Mouse (Mus musculus) bone marrow macrophage, adult 2 months (primary cell): ENCODE data around the gene Iqschfp. TPM values are rescaled to one million over a fixed set of nuclear protein-coding genes. Genes with fewer than 3 reads are reported as not detected.

Experiments
- H3K27ac ChIP-seq: 2 replicates; pipeline ENCODE4 v1.5.1; 2012; ENCODE audit warnings: low read depth, low read length; ENCODE audit not compliant: insufficient read depth
- H3K4me1 ChIP-seq: 2 replicates; pipeline ENCODE4 v1.6.1; 2012; ENCODE audit warnings: low read length; ENCODE audit not compliant: control insufficient read depth, insufficient read depth
- H3K4me3 ChIP-seq: 2 replicates; pipeline ENCODE4 v1.5.1; 2012; ENCODE audit warnings: mild to moderate bottlenecking, low read length, moderate library complexity; ENCODE audit not compliant: insufficient read depth
- CTCF ChIP-seq: IDR thresholded peaks from 2 replicates; pipeline ENCODE4 v1.5.1; 2012; ENCODE audit warnings: low read depth, mild to moderate bottlenecking, low read length, moderate library complexity
- POLR2A ChIP-seq: IDR thresholded peaks from 2 replicates; pipeline ENCODE4 v1.6.1; 2012; ENCODE audit warnings: mild to moderate bottlenecking, low read depth, low read length, borderline replicate concordance
- polyA plus RNA-seq: library from polyadenylated mRNA; stranded (reverse); fragments of >200 nt; gene quantifications from 2 replicates; pipeline ENCODE4 v1.2.4, GENCODE M21; 2012; ENCODE audit not compliant: missing spikeins, insufficient read depth, insufficient read length

The Iqschfp gene
- polyA plus RNA-seq, 1 experiment = not detected

DNA sequence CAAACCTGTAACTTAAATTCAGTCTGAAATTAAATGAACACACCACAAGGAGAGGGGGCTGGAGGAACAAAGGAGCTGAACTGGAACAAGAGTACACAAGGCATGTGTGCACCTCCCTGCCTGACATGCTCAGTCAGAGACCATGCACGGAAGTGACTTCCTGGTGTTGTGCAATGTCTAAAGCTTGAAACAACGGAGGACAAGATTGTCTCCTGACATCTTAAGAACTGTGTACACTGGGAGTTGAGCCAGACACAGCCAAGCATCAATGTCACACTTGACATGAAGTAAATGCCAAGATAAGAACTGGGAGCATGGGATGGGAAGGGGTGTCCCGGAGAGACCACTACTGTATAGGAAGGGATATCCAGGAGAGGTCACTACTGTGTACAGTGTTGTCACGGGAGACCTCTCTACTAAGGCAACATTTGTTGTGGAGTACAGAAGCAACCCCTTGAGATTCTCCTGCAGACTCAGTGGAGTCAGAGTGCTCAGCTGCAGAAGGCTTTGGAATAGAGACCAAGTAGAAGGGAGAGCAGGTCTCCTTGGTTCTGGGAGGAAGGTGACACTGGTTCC, 663.1 kb downstream of the Iqschfp start:
- Histone ChIP-seq H3K4me1 (no peaks in the 10 kb centered on the region), H3K27ac (no peak overlapping the region), H3K4me3 (no peak overlapping the region)
- TF ChIP-seq CTCF (no peak), POLR2A (no peak)

DNA sequence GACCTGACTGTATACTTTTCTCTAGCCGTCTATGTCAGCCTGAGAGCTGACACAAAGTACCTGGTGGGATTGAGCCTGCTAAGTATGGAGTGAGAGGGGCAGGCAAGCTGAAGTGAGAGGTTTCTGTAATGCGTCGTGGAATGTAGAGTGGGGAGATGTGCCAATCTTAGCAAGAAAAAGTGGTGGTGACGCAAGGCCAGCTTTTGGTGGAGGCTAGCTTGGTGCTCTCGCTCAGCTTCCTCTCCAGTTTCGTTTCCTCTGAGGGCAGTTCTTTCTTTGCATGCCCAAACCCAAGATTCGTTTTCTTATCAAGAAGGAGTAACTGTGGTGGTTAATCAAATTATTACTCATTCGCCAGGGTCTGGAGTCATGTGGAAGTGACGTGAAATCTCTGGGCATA, 664.9 kb downstream of the Iqschfp start:
- Histone ChIP-seq H3K4me1 (no peaks in the 10 kb centered on the region), H3K4me3 (no peak overlapping the region), H3K27ac (no peak overlapping the region)
- TF ChIP-seq POLR2A (no peak), CTCF (no peak)

DNA sequence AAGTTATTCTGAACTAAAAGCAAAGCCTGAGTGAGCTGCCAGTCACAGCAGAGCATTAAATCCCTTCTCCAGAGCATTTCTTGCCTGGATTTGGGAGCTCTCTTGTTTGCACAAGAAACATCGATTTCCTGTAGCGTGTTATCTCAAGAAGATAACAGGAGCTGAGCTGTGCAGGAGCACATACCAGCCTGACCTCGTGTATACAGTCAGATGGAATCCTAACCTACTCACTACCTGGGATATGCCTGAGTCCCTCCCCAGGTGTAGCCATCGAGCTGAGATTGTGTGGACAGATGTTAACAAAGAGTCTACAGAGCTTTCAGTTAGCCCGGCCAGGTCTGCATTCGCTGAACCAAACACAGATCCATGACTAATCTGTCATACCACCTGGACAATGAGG, 666.7 kb downstream of the Iqschfp start:
- Histone ChIP-seq H3K4me3 (no peak overlapping the region), H3K4me1 (no peaks in the 10 kb centered on the region), H3K27ac (no peak overlapping the region)
- TF ChIP-seq POLR2A (no peak), CTCF (no peak)

DNA sequence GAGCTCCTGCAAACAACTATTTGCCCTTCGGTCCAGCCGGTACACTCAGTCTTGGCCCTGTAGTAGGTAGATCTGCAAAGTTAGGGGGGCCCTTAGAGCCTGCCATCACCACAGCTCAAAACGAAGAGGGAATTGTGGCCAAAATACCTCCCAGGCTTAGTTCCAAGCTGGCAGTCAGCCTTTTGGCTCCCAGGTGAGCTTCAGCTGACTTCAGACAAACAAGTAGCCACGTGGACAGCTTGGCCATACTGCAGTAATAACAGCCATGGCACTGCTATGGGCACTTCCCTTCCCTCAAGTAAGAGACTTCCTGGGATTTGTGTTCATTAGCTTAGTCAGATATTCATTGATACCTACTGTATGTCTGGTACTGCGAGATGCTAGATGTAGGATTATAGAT, 668.0 kb downstream of the Iqschfp start:
- Histone ChIP-seq H3K27ac (no peak overlapping the region), H3K4me3 (no peak overlapping the region), H3K4me1 (no peaks in the 10 kb centered on the region)
- TF ChIP-seq POLR2A (no peak), CTCF (no peak)

DNA sequence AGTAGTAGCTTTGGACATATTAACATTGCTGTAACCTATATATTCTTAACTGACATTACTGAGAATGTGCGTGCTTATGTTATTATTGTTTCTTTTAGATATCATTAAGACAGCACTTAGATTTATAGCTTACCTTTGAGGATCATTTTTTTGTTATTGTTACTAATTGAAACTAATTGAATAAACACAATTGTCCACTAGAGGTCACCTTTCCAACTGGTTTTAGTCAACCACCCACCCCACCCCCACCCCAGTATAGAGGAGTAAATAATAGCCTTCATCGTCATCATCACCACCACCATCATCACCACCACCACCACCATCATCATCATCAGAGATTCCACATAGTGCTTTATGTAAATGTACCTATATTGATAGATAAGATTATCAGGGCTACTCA, 670.8 kb downstream of the Iqschfp start:
- no peak overlapping the region for H3K4me3 ChIP-seq
- TF ChIP-seq POLR2A (no peak), CTCF (no peak)

DNA sequence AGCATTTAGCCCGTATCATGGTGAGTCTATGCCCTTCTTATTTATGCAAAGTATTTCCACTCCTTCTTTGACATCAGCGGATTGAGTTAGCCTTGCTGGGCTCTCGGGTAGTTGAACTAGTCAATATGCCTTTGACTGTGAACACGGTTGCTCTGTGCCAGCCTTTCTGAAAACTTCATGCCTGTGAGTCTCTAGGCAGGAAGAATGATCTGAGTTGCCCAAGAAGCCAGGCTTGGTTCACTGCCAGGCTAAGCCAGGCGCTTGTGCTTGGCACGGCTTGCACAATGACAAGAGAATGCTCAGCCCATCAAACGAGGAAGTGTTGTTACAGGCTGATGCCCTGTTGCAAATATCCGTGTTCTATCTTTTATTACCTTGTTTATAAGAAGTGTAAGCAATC, 671.9 kb downstream of the Iqschfp start:
- Histone ChIP-seq H3K4me3 (no peak overlapping the region), H3K4me1 (no peaks in the 10 kb centered on the region), H3K27ac (no peak overlapping the region)
- no peak for TF ChIP-seq POLR2A

More for the DNA sequence above, 670.8 kb downstream of the Iqschfp start:
- Histone ChIP-seq H3K4me1 (no peaks in the 10 kb centered on the region), H3K27ac (no peak overlapping the region)

DNA sequence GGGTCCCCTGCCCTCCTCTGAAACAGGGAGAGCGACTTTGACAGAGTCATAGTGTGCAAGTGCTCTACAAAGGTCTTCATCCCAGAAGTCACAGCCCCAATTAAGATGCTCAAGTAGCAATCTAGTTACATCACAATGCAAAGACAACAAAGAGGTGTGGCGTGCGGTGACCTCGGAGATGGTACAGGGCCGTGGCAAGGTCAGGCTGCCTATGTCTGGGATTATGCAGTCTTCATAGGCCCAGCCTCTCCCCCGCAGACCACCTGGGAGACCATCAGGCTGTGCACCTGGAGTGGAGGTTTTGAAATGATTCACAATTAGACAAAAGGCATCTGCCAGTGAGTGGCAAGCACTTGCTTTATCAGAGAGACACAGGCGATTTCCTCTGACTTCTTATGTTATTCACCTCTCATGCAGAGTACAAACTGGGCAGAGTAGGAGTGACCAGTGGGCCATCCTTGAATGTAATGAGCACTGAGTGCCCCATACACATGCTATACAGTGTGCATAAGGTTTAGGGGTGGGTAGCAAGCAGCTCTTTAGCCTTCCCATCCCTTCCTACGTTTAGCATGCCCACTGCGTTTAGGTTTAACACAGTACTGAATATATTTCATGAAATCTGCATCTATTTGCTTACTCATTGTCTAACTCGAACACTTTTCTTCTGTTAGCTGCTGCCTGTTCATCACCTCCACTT, 673.1 kb downstream of the Iqschfp start:
- Histone ChIP-seq H3K4me1 (no peaks in the 10 kb centered on the region), H3K4me3 (no peak overlapping the region), H3K27ac (no peak overlapping the region)
- TF ChIP-seq POLR2A (no peak), CTCF (no peak)

DNA sequence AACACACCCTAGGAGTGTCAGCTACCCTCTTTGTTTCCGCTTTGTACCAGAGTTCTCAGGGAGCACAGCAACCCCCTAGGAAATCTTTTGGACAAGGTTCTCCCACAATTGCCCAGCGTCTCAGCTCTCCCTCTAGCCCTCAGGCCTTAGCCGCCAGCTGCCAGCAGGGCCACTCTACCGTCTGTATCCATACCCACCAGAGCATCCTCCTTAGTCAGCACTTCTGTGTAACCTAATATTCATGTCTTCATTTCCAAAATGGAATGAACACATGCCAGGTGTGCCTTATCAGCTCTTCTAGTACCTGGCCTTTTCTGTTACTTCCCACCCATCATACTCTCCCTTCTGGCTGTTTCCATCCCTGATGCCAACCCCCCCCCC, 673.6 kb downstream of the Iqschfp start:
- TF ChIP-seq CTCF = no peak
- no peak for TF ChIP-seq POLR2A
- Histone ChIP-seq H3K27ac (no peak overlapping the region), H3K4me3 (no peak overlapping the region), H3K4me1 (no peaks in the 10 kb centered on the region)

DNA sequence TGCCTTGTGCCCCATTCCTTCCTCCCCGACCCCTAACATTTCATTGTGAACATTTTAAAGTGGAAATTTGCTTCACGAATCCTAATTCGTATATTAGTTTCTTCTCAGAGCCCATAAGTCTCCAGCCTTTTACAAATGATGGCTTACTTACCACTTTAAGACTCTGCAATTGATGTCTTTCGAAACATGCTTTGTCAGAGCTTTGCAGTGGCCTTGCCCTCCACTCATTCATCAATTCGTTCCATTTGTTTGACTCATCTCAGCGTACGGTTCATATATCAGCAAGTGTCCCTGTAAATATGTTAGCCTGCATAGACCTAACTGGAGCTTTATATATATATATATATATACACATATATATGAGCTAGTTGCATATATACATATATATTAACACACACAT, 675.5 kb downstream of the Iqschfp start:
- no peaks in the 10 kb centered on the region for H3K4me1 ChIP-seq
- H3K4me3 ChIP-seq = no peak overlapping the region
- TF ChIP-seq CTCF = no peak
- TF ChIP-seq POLR2A = no peak
- no peak overlapping the region for H3K27ac ChIP-seq

DNA sequence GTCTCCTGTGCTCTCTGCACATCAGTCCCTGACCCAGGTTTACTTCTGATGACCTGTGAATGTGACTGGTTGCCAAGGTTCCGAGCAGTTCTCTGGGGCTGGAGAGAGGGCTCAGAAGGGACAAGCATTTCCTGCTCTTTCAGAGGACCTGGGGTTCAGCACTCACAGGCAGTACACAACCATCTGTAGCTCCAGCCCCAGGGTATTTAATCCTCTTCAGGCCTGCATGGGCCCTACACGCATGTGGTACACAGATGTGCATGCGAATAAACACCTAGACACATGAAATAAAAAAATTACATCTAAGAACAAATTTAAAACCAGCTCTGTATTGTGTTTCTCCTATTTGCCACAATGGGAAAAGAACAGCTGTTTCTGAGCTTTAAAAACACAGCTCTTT, 676.1 kb downstream of the Iqschfp start:
- no peak for TF ChIP-seq POLR2A
- no peak for TF ChIP-seq CTCF
- Histone ChIP-seq H3K4me1 (no peaks in the 10 kb centered on the region), H3K27ac (no peak overlapping the region), H3K4me3 (no peak overlapping the region)

DNA sequence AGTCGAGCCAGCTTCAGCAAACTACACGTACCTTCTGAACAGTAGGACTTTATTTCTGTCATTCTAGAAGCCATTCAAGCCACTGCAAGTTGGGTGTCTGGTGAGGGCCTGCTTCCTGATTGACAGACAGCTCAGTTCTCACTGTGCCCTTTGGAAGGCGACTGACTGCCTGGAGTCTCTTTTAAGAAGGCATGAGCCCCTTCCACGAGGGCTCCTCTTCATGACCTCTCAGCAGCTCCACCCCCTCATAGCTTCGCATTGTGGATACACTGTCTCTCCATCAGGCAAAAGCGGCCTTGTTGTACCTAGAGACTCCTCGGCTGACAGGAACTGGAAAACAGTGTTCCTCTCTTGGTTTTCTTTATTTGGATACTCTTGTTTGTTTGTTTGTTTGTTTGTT, 676.7 kb downstream of the Iqschfp start:
- Histone ChIP-seq H3K4me1 (no peaks in the 10 kb centered on the region), H3K4me3 (no peak overlapping the region), H3K27ac (no peak overlapping the region)
- TF ChIP-seq CTCF (no peak), POLR2A (no peak)
